Mouse (Mus musculus) liver, embryonic 15.5 days (tissue): ENCODE results near the gene Galp. TPM values are rescaled to one million over a fixed set of nuclear protein-coding genes. Genes with fewer than 3 reads are reported as not detected.

Source experiments
- ATAC-seq: fragments of 200-750 bp; cut with Nextera tagmentation; 2 replicates; pipeline ENCODE4 v1.8.0; 2017; ENCODE audit warnings: moderate number of reproducible peaks, mild to moderate bottlenecking, moderate library complexity; ENCODE audit not compliant: insufficient read depth
- H3K27ac ChIP-seq: fragments of 300-500 bp; sonication (generic); replicated peaks from 2 replicates; pipeline ENCODE4 v1.5.1; 2015; ENCODE audit warnings: mild to moderate bottlenecking, inconsistent platforms
- H3K27me3 ChIP-seq: fragments of 300-500 bp; sonication (generic); 2 replicates; pipeline ENCODE4 v1.6.1; 2015; ENCODE audit warnings: mild to moderate bottlenecking, inconsistent platforms
- H3K36me3 ChIP-seq: fragments of 300-500 bp; sonication (generic); replicated peaks from 2 replicates; pipeline ENCODE4 v1.6.1; 2015; ENCODE audit warnings: moderate library complexity, mild to moderate bottlenecking, inconsistent platforms
- H3K4me1 ChIP-seq: fragments of 300-500 bp; sonication (generic); replicated peaks from 2 replicates; pipeline ENCODE4 v1.6.1; 2015; ENCODE audit warnings: inconsistent platforms
- H3K4me2 ChIP-seq: fragments of 300-500 bp; sonication (generic); 2 replicates; pipeline ENCODE4 v1.6.1; 2015; ENCODE audit warnings: moderate library complexity, mild to moderate bottlenecking, inconsistent platforms
- H3K4me3 ChIP-seq: fragments of 300-500 bp; sonication (generic); replicated peaks from 2 replicates; pipeline ENCODE4 v1.5.1; 2015; ENCODE audit warnings: mild to moderate bottlenecking, inconsistent platforms
- H3K9ac ChIP-seq: fragments of 300-500 bp; sonication (generic); 2 replicates; pipeline ENCODE4 v1.6.1; 2015; ENCODE audit warnings: moderate library complexity, mild to moderate bottlenecking, inconsistent platforms
- H3K9me3 ChIP-seq: fragments of 300-500 bp; sonication (generic); replicated peaks from 2 replicates; pipeline ENCODE4 v1.6.1; 2016; ENCODE audit warnings: inconsistent platforms
- WGBS: fragments of 180-500 bp; shearing (Covaris S2); methylation state at CpG from one replicate; pipeline ENCODE4 v1.1.7; 2015; ENCODE audit warnings: mixed read lengths; ENCODE audit not compliant: insufficient replicate concordance; 5-methylcytosine and 5-hydroxymethylcytosine counted together
- polyA plus RNA-seq: library from polyadenylated mRNA; unstranded; fragments of >200 nt; fragmentation: Nextera tagmentation; extraction: Ambion mirVana; gene quantifications from 2 replicates; pipeline ENCODE4 v1.2.1, GENCODE M21; 2015

Gene Galp
- not detected in 2 replicates for polyA plus RNA-seq

- Histone ChIP-seq H3K4me1 (no peaks in the 10 kb centered on the region), H3K9ac (no peak within 1 kb of the TSS), H3K27me3 (no peaks in the 10 kb centered on the region), H3K4me3 (no peak within 1 kb of the TSS), H3K27ac (no peak within 1 kb of the TSS), H3K36me3 (no peaks in the 10 kb centered on the region), H3K9me3 (no peaks in the 10 kb centered on the region), H3K4me2 (no peak within 1 kb of the TSS)
- ATAC-seq, result no peak
- WGBS, result 38% methylated on average over 3 of the region's 3 CpGs
These were observed at the start of gene Galp for GRCm38 (mm10) chr7:6196790-6197189. TSS of gene Galp (plus strand) at chr7:6197090.

- Histone ChIP-seq H3K4me1 (peaks cover 82% of the 10 kb centered on the region), H3K4me3 (no peak overlapping the region), H3K36me3 (no peaks in the 10 kb centered on the region), H3K9ac (no peak overlapping the region), H3K9me3 (no peaks in the 10 kb centered on the region), H3K4me2 (no peak overlapping the region), H3K27ac (no peak overlapping the region; the same call in 1 of the 2 replicates), H3K27me3 (no peaks in the 10 kb centered on the region)
- 61% methylated on average over 5 of the region's 5 CpGs for WGBS
- no peak for ATAC-seq
These were observed 49.2 kb upstream of the Galp start for GRCm38 (mm10) chr7:6147688-6148087.

GRCm38 (mm10) chr7:6151266-6151665 lies 45.6 kb upstream of the Galp start:
- peaks cover 85% of the 10 kb centered on the region for H3K4me1 ChIP-seq
- no peak overlapping the region for H3K9ac ChIP-seq
- no peak overlapping the region for H3K4me2 ChIP-seq

GRCm38 (mm10) chr7:6152036-6152435 lies 44.9 kb upstream of the Galp start:
- no peaks in the 10 kb centered on the region for H3K27me3 ChIP-seq
- ATAC-seq, result no peak
- 67% methylated on average over 3 of the region's 3 CpGs for WGBS
- peaks cover 85% of the 10 kb centered on the region for H3K4me1 ChIP-seq
- no peak overlapping the region for H3K4me3 ChIP-seq
- H3K9ac ChIP-seq, result no peak overlapping the region
- H3K9me3 ChIP-seq, result no peaks in the 10 kb centered on the region
- no peaks in the 10 kb centered on the region for H3K36me3 ChIP-seq
- no peak overlapping the region for H3K27ac ChIP-seq
- no peak overlapping the region for H3K4me2 ChIP-seq

More at GRCm38 (mm10) chr7:6151266-6151665, 45.6 kb upstream of the Galp start:
- Histone ChIP-seq H3K36me3 (no peaks in the 10 kb centered on the region), H3K27me3 (no peaks in the 10 kb centered on the region), H3K9me3 (no peaks in the 10 kb centered on the region), H3K4me3 (no peak overlapping the region), H3K27ac (peak overlapping the region; percentile 29; the same call in 1 of the 2 replicates)
- WGBS, result 64% methylated on average over 1 of the region's 1 CpGs
- no peak for ATAC-seq

- H3K4me1 ChIP-seq, result peaks cover 84% of the 10 kb centered on the region
- no peaks in the 10 kb centered on the region for H3K9me3 ChIP-seq
- H3K36me3 ChIP-seq, result no peaks in the 10 kb centered on the region
- no peak for ATAC-seq
- H3K4me3 ChIP-seq, result no peak overlapping the region
- WGBS, result 71% methylated on average over 3 of the region's 3 CpGs
- no peaks in the 10 kb centered on the region for H3K27me3 ChIP-seq
- no peak overlapping the region for H3K27ac ChIP-seq
- H3K9ac ChIP-seq, result no peak overlapping the region
- H3K4me2 ChIP-seq, result no peak overlapping the region
These were observed 43.8 kb upstream of the Galp start for GRCm38 (mm10) chr7:6153131-6153530.

GRCm38 (mm10) chr7:6154164-6154563 lies 42.7 kb upstream of the Galp start:
- WGBS, result 34% methylated on average over 5 of the region's 5 CpGs
- H3K27ac ChIP-seq, result peak overlapping the region; percentile 91

GRCm38 (mm10) chr7:6155031-6155872 lies 41.6 kb upstream of the Galp start:
- Histone ChIP-seq H3K27ac (peak overlapping the region; percentile 91), H3K4me1 (peaks cover 68% of the 10 kb centered on the region), H3K9me3 (no peaks in the 10 kb centered on the region), H3K27me3 (no peaks in the 10 kb centered on the region), H3K9ac (peak overlapping the region; percentile 84), H3K4me3 (peak overlapping the region; percentile 86), H3K36me3 (no peaks in the 10 kb centered on the region), H3K4me2 (peak overlapping the region; percentile 83)
- WGBS, result under 1% methylated on average over 85 of the region's 85 CpGs
- ATAC-seq, result peak; percentile 73

More at GRCm38 (mm10) chr7:6154164-6154563, 42.7 kb upstream of the Galp start:
- peak overlapping the region; percentile 83 for H3K4me2 ChIP-seq
- H3K9ac ChIP-seq, result peak overlapping the region; percentile 84; the same call in 1 of the 2 replicates
- no peaks in the 10 kb centered on the region for H3K9me3 ChIP-seq
- H3K4me1 ChIP-seq, result peaks cover 73% of the 10 kb centered on the region
- ATAC-seq, result no peak
- no peaks in the 10 kb centered on the region for H3K27me3 ChIP-seq
- H3K36me3 ChIP-seq, result no peaks in the 10 kb centered on the region
- H3K4me3 ChIP-seq, result peak overlapping the region; percentile 86; the same call in 1 of the 2 replicates

GRCm38 (mm10) chr7:6155901-6156411 lies 40.9 kb upstream of the Galp start, which contains the start of gene Zfp787:
TSS of gene Zfp787 (minus strand) at chr7:6155997.
- under 1% methylated on average over 53 of the region's 54 CpGs for whole genome bisulfite sequencing
- peak within 1 kb of the TSS; percentile 83 for H3K4me2 ChIP-seq
- no peaks in the 10 kb centered on the region for H3K9me3 ChIP-seq
- peak within 1 kb of the TSS; percentile 84 for H3K9ac ChIP-seq
- no peaks in the 10 kb centered on the region for H3K36me3 ChIP-seq
- peak within 1 kb of the TSS; percentile 86 for H3K4me3 ChIP-seq
- peak within 1 kb of the TSS; percentile 91 for H3K27ac ChIP-seq
- peaks cover 61% of the 10 kb centered on the region for H3K4me1 ChIP-seq
- H3K27me3 ChIP-seq, result no peaks in the 10 kb centered on the region
- peak; percentile 87 for ATAC-seq

GRCm38 (mm10) chr7:6156901-6157472 lies 39.9 kb upstream of the Galp start:
- Histone ChIP-seq H3K36me3 (no peaks in the 10 kb centered on the region), H3K4me3 (peak overlapping the region; percentile 86), H3K27me3 (no peaks in the 10 kb centered on the region), H3K9ac (peak overlapping the region; percentile 84), H3K27ac (peak overlapping the region; percentile 91), H3K4me1 (peaks cover 51% of the 10 kb centered on the region), H3K9me3 (no peaks in the 10 kb centered on the region), H3K4me2 (peak overlapping the region; percentile 83)
- 25% methylated on average over 9 of the region's 9 CpGs for WGBS
- no peak for ATAC-seq

- Histone ChIP-seq H3K4me3 (0 out of 2 replicates have a peak overlapping the region, but pooled peaks have one; percentile 86), H3K9ac (no peak overlapping the region), H3K27ac (peak overlapping the region; percentile 91), H3K4me1 (peaks cover 48% of the 10 kb centered on the region), H3K27me3 (no peaks in the 10 kb centered on the region), H3K9me3 (no peaks in the 10 kb centered on the region), H3K36me3 (no peaks in the 10 kb centered on the region), H3K4me2 (peak overlapping the region; percentile 83)
- WGBS, result 4% methylated on average over 1 of the region's 1 CpGs
- ATAC-seq, result no peak
These were observed 39.4 kb upstream of the Galp start for GRCm38 (mm10) chr7:6157479-6157878.

- Histone ChIP-seq H3K4me3 (no peak overlapping the region), H3K9me3 (no peaks in the 10 kb centered on the region), H3K27me3 (no peaks in the 10 kb centered on the region), H3K36me3 (no peaks in the 10 kb centered on the region), H3K27ac (no peak overlapping the region), H3K4me1 (peaks cover 27% of the 10 kb centered on the region), H3K9ac (no peak overlapping the region), H3K4me2 (no peak overlapping the region)
- 75% methylated on average over 3 of the region's 3 CpGs for WGBS
- ATAC-seq, result no peak
These were observed 37.3 kb upstream of the Galp start for GRCm38 (mm10) chr7:6159604-6160003.
